Mouse (Mus musculus) naive thymus-derived CD4-positive, alpha-beta T cell, adult 2 months (primary cell): ENCODE measurements around the gene Phc3.

Experiments used
- DNase-seq: peaks from one replicate; pipeline ENCODE4 v3.0.0-alpha.2; 2011; ENCODE audit warnings: low read depth

Phc3 gene

DNA sequence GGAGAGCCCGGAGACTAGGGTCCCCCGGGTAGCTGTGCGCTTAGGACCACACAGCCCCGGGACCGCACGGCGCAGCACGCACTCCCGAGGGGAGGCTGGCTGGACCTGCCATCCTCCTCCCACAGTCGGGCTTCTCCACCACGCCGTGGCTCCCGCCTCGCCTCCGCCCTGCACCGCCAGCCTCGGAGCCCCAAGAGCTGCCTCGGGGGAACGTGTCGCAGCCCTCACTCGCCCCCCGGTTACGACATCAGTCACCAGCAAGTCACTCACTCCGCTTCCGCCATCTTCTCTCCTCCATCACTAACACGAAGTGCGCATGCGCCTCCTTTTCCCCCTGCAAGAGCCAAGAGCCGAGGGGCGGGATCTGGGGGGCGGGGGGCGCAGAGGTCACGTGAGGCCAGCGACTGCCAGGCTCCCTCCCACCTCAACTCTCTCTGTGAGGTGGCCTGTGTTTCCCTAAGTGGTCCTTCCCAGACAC lies at the start of gene Phc3:
Gene Phc3 (minus strand): TSS at position 312 of the 478 bp plus-strand sequence.
- peak; percentile 97 for DNase-seq

DNA sequence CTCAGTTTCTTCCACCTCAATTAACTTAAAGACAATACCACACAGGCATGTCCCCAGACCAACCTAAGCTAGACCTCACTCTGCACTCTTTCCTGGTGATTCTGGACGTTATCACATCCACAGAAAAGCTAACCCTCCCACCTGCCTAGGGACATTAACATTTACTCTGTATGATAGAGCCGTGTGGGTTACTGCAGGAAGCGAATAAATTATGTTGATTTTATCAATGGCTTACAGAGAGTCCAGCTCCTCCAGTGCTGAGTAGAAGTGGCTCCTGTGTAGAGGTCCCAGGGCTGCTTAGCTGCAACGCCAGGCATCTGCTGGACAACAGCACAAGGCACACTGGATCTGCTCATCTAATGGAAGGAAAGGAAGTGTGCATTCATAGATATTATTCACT lies 48.4 kb upstream of the Phc3 start:
- DNase-seq: no peak

DNA sequence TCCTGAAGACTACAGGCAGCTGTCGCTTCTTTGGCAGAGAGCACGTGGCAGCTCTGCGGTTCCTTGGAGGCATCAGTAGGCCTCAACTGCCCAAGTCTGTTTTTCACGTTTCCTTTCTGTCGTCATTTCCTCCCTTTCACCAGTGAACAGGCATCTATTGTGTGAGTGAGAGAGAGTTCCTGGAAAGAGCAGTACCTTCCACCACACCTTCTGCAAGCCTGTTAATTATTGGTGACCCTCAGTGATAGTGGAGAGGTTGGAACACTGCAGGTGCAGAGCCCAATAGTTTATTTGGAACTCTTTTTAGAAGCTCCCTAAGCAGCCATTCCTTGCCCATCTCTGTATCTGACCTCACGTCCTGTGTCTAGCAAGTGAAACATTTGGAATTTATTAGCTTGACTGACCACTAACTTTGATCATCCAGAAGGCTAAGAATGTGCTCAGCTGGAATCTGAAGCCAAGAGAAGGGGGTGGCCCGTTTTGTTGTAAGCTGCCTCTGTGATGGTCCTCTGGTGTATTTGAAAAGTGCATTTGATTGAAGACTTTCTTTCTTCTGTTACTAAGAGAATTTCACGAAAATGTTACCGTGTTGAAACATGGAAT lies 47.5 kb upstream of the Phc3 start:
- no peak for DNase-seq

DNA sequence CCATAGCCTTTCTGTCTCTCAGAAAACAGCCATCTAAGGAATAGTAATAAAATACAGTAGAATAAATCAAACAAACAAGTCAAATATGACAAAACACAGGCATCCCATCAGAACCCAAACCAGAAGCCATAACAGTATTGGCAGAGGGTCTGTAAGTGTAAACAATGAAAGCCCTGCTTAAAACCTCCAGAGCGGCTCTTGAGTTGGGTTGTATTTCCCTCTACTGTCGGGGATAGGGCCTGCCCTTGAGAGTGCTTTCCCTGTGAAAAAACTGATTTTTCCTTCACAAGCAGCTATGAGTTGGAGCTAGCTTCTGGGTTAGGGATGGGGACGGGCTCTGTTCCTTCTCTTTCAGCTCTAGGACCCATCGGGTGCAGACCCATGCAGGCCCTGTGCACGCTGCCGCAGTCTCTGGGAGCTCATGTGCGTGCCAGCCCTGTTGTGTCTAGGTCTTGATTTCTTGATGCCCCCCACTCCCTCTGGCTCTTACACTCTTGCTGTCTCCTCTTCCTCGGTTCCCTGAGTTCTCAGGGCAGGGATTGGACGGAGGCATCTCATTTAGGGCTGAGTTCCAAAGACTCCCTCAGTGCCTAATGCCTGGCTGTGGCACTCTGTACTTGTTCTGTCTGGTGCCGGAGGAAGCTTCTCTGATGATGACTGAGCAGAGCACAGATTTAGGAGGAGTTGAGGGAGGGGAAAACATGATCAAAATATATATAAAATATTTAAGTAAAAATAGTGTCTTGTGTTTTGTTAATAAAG lies 46.6 kb upstream of the Phc3 start:
- DNase-seq: no peak

DNA sequence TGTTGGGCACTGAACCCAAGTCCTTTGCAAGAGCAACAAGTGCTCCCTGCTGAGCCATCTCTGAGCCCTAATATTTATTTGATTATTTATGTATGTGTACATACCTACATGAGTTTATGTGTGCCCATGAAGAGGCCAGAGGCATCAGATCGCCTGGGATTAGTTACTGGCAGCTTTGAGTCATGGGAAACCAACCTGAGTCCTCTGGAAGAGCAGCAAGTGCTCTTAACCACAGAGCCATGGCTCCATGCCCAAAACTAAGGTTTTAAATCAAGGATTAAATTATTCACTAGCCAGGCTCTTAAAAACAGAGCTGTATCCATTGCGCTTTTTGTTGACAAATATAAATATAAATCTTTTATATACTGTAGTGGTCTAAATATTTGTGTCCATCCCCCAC lies 45.2 kb upstream of the Phc3 start:
- no peak for DNase-seq

DNA sequence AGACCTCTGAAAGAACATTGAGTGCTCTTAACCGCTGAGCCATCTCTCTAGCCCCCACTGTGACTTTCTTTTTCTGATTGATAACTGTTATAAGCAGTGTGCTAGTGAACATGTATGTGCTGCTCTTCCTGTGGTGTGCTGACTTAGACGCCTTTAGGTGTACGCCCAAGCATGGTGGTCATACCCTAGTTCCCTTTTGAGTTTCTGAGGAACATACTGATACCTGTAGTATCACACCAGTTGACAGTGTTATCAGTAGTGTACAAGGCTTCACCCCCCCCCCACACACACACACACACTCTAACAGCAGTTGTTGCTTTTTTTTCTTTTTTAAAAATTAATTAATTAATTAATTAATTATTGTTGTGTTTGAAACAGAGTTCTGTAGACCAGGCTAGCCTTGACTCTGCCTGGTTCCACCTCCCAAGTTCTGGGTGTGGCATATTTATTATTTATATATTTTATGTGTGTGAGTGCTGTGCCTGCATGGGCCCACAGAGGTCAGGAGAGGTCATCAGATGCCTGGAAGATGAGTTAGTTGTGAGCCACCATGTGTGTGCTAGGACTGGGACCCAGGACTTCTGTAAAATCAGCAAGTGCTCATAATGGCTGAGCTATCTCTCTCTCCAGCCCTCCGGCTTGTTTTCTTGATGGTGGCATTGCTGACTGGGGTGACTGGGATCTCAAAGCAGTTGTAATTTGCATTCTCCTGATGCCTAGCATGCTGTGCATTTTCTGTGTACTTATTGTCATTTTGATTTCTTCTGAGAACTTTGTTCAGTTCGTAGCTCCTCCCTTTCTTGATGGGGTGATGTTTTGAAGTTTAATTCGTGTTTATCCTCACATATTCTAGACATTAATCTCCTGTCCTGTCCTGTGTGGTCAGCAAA lies 35.4 kb upstream of the Phc3 start:
- DNase-seq: no peak

DNA sequence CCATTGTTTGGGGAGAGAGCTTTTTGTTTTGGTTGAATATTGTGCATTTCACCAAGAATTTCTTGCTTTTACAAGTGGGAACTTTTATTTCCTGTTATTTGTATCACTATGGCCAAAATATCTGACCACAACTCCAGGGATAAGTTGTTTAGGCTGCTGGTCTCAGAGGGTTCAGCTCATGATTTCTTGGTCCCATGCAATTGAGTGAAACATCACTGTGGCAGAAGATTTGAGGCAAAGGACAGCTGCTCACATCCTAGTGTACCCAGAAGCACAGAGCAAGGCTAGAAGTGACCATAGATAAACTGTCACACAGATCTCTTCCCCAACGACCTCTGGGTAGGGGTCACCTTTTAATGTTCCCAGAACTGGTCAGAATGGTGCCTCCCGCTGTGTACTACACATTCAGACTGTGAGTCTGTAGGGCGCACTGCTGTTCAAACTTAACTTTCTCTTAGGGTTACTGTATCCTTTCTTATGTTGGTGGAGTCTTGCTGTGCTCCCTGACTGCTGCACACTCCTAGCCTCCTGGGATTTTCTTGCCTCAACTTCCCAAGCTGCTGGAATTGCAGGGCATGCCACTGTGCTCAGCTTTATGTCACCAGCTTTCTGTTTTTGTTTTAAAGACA lies 31.9 kb upstream of the Phc3 start:
- DNase-seq: no peak

DNA sequence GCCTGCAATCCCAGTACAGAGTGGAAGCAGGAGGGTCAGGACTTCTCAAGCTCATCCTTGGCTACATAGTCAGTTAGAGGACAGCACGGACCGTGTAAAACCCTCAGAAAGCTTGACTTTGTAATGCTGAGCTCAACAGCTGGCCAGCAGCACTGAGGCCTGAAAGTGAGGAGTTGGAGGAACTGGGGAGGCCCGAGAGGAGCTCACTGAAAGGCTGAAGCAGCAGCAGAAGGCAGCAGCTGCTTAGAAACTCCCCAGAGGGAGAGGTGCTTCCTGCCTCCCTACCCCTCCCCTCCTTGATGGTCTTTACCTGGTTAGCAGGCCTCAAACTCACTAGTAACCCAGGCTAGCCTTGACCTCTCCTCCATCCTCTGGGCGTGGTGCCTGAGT lies 30.8 kb upstream of the Phc3 start:
- DNase-seq: no peak

DNA sequence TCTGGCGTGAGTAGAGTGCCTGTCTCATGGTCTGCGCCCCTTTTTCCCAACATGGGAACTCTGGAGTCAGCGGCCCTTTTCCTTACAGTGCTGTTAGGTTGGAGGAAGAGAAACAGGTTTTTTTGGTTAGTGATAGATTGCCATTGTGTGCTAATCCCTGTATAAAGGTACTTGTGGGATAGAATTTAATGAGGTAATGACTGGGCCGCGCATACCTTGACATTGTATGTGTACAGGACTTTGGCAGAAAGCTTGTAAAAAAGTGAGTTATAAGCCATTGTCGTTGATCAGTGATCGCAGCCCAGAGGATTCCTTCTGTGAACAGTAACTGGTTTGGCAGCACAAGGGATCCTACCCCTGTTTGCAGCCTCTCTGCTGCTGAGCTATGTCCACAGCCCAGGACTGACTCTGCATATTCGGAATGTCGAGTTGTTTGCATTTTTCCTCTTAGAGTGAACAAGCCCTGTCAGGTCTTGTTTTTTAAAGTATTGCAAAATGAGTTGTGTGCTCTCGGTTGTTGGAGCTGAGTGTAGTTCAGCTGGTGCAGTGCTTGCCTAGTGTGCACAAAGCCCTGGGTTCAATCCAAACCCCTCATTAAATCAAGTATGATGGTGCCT lies 30.3 kb upstream of the Phc3 start:
- DNase-seq: no peak

DNA sequence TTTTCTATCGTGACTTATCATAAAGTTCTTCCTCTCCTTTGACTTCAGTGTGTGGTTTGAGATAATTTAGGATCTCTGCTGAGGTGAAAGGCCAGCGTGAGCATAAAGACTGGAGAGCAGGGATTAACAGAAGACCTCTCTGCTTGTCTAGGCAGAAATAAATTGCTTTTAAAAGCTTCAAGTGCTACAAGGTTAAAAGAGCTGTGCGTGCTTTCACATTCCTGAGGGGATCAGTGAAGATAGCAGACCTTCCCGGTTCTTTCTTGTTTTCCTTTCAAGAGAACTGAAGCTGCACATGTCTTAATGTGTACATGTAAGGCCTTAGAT lies 27.4 kb upstream of the Phc3 start:
- no peak for DNase-seq

DNA sequence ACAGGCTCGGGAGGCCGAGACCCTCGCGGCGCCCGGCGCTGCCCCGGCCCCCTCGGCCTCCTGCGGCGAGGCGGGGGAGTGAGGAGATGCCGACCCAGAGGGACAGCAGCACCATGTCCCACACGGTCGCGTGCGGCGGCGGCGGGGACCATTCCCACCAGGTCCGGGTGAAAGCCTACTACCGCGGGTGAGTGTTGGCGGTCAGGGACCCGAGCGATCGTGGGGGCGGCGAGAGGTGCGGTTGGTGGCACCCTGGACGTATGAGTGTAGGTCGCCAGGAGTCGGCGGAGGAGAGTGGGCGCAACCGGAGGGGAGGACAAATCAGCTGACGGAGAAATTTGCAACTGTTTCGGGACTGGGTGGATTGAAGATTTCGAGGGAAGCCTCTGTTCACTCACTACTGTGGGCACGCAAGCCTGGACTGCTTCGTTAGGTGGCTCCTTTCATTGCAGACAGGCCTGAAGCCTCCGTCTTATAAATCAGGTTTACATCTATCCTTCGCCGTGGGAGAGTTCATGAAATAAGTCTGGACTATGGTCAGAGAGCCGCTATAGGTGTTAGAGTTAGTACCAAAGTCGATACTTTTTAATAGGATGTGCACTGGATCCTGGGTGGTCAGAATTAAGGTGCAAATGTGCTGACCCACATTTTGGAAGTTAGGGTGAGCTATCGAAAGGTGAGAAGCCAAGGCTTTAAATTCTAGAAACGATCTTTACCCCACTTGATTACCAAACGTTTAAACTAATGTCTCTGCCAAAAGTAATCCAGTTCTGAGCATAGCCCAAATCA lies 26.9 kb upstream of the Phc3 start:
- DNase-seq: no peak

DNA sequence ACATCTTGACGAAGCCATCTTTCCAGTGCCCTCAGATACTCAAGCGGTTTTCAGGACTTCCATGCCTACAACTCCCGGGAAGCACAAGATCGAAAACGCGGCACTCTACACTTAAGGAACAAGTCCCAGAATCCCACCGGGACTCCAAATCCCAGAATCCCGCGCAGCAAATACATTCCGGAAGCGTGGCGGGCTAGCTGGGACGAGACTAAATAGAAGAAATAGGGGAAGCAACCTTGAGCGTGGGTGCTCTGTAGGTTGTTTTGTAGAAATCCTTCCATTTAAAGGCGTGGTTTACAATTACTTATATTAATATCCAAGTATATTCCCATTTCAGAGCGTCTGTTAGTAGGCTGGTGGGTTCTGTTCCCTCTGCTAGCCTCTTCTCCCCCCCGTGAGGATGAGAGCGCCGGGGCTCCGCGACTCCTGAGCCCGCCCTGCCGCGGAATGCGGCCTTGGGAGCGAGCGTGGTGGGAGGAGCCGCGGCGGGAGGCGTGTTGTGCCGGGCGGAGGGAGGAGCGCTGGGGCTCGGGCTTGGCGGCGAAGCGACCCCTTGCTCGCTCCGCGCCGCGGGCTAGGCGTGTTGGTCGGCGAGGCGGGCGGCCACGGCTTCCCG lies 26.2 kb upstream of the Phc3 start, which contains the start of gene Prkci:
Gene Prkci (plus strand): TSS at position 465 of the 616 bp plus-strand sequence.
- DNase-seq: peak; percentile 91

DNA sequence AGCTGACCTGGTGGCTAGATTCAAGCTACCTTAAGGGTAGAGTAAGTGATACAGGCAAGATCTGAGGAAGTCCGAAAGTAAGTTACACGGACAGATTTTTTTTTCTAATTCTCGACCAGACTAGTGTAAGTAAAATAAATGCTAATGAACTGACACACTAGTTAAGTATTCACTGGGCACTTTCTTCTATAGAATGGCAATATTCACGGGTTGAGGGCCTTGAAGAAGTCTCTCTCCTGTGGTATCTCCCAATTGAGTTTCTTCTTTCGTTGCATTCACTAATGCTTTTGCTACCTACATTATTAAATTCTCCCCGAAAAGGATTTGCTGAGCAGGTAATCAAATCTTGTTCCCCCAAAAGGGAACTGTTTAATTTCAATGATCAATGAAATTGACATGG lies 25.6 kb upstream of the Phc3 start:
- no peak for DNase-seq

DNA sequence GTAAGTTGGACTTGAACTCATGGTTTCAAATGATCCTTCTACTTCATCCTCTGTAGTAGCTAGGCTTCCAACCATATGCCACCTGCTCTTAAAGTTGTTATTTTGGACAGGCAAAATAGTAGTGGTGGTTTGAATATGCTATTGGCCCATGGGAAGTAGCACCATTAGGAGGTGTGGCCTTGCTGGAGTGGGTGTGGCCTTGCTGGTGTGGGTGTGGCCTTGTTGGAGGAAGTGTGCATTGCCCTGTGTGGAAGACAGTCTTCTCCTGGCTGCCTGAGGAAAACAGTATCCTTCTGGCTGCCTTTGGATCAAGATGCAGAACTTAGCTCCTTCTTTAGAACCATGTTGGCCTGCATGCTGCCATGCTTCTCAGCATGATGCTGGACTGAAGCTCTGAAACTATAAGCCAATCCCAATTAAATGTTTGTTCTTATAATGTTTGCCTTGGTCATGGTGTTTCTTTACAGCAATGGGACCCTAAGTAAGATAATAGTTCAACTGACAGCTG lies 23.9 kb upstream of the Phc3 start:
- DNase-seq: peak; percentile 34

DNA sequence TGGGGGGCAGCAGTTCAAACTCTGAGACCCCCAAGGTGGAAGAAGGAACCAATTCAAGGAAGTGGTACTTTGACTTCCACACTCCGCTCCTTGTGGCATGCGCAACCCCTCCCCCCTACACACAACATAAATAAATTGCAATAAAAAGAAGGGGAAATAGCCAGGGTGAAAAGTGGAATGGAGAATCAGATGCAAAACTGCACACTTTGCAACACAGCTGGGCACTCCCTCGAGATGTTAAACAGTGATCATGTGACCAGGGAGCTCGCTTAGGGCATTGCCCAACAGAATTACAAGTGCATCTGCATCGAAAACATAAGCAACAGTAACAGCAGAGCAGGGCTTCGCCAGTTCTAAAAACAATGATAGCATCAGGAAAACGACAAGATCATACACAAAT lies 22.9 kb upstream of the Phc3 start:
- no peak for DNase-seq

DNA sequence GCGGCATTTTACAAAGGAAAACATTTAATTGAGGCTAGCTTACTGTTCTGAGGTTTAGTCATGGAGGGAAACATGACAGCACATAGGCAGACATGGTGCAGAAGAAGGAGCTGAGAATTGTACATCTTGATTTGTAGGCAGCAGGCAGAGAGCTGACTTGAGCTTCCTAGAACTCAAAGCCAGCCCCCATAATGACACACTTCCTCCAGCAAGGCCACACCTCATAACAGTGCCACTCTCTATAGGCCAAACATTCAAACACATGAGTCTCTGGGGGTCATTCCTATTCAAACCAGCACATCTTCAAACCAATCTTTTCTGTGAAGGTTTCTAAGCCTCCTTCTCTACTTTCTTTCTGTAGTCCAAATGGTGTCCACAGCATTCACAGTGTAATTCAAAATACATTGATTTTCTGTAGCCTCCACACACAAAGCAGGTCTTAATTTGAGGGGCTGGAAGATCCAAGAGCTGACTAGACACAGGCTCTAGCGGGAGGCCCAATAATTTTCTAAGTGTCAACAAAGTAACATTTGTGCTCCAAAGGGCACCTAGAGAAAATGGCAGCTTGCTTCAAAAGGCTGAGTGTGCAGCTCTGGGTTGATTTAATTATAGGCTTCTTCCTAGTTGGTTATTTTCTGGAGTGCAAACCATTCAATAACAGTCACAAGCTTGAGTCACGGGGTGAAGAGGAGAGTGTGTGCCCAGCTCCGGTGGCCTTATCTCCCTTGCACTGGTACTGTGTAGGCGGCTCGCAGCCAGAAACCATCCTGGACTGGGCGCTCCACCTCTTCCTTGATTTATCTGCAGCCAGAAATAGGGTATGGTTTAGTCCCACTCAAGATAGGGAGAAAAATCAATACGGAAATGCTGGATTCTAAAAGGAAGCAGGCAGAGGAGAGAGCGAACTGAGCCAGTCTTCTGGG lies 18.4 kb upstream of the Phc3 start:
- no peak for DNase-seq

DNA sequence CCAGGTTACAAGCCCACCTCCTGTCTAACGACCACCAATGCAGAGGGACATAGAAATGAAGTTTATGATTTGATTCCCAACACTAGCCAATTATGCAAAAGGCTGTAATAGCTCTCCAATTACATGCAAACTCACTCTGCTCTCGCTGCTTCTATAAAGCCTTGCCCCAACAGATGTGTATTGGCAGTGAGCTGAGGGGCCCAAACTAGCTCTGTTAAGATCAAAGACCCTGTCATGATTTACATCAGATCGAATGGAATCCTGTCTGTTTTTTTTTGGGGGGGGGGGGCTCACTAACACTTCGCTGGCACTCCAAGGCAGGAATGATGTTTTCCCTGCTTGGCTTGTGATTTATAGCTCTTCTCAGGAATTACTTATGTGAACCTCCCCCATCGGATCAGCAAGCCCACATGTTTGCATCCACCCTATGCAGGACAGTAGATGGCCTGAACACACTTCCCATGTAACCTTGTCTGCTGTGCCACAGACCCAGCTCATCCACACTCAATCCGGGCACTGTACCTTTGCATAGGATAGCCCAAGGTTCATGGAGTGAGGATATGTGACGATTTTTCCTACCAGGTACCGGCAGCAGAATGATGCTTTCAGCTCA lies 13.8 kb upstream of the Phc3 start:
- no peak for DNase-seq

DNA sequence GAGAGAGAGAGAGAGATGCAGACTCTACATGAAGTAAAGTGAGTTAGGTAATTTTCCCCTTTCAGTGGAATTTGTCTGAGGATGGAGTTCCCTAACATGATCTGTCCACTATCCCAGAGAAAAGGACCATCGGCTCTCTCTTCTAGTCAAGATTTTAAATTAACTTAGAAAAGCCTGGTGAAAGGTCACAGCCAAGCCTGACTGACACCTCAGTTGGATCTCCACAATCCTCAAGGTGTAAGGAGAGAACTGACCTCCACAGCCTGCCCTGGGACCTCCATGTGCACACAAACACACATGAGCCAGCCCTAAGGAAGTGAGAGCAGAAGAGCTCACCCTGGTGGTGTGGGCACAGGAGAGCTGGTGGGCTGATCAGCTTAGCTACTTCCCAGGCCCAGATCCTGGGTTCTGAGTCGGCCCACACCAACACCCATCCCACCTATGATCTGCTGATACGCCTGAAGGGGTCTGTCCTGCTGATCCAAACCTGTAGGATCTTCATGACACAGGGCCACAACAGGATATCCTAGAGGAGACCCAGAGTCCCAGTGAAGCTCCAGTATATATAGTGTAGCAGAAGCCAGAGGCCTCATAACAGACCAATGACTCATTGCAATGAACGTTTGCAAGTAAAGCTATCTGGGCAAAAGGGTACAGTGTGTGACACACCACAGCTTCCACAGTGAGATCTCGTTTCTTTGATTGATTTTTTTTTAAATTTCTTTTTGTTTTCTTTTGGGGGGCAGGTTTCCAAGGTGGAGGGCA lies 12.6 kb upstream of the Phc3 start:
- no peak for DNase-seq
